ENCODE assay signal across 7 mouse cellular contexts in the genomic region with DNA sequence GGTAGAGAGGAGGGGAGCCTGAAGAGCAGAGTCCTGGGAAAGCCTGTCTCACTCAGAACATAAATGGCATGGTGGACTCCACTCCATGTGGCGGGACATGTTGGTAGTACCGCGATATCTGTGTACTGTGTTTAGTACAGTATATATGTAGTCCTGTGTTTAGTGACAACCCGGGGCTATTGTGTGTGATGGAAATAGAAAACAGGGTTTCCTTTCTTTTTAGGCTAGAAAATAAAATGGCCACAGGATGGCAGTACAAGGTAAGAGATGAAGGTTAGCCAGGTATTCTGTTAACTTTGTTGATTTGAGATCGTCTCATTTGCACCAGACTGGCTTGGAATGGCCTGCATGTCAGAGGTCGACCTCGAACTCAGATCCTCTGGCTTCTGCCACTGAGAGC.
DNase-seq lines count a peak whose midpoint lies in the region; ATAC-seq and TF ChIP-seq lines count a peak whose summit lies in the region.

No protein-coding gene starts in this region.

- peaks cover 7% of the 10 kb centered on the region; the same call in 1 of the 2 replicates for H3K4me1 ChIP-seq in hindbrain, embryonic 15.5 days (replicated peaks)
- H3K4me1 ChIP-seq in lung, embryonic 14.5 days (ENCODE audit: insufficient read depth), result no peaks in the 10 kb centered on the region

- no peaks in the 10 kb centered on the region for H3K9me3 ChIP-seq in hindbrain, embryonic 15.5 days
- no peaks in the 10 kb centered on the region for H3K9me3 ChIP-seq in lung, embryonic 14.5 days (ENCODE audit: low read depth, low read length)

- H3K36me3 ChIP-seq in hindbrain, embryonic 15.5 days, result no peaks in the 10 kb centered on the region
- H3K36me3 ChIP-seq in lung, embryonic 14.5 days (ENCODE audit: insufficient read depth), result no peaks in the 10 kb centered on the region

- peak; percentile 43 for TF ChIP-seq CTCF in lung, embryonic 14.5 days (IDR thresholded peaks at IDR 0.05; ENCODE audit: low read depth)

- no peak overlapping the region for H3K4me3 ChIP-seq in hindbrain, embryonic 15.5 days
- no peak overlapping the region for H3K4me3 ChIP-seq in lung, embryonic 14.5 days (ENCODE audit: low read depth, low read length)

- 46% methylated on average over 7 of the region's 7 CpGs for WGBS in hindbrain, embryonic 15.5 days
- WGBS in lung, embryonic 14.5 days, result 27% methylated on average over 7 of the region's 7 CpGs

- peak overlapping the region; percentile 20; the same call in 1 of the 2 replicates for H3K4me2 ChIP-seq in hindbrain, embryonic 15.5 days
- H3K4me2 ChIP-seq in lung, embryonic 14.5 days, result no peak overlapping the region

- H3K27ac ChIP-seq in hindbrain, embryonic 15.5 days (replicated peaks), result no peak overlapping the region
- no peak overlapping the region for H3K27ac ChIP-seq in lung, embryonic 14.5 days (ENCODE audit: low read depth)

- DNase-seq in ovary, postnatal 14 days (ENCODE audit: low spot score), result peak; percentile 16
- no peak for DNase-seq in ovary, postnatal 10 days (ENCODE audit: low spot score)
- peak; percentile 40 for DNase-seq in WW6 (ENCODE audit: low read depth, low spot score)
- DNase-seq in embryo, embryonic 9.5 days (ENCODE audit: extremely low spot score), result peak; percentile 39
- peak; percentile 78 for DNase-seq in lung, embryonic 14.5 days
- DNase-seq in retina, postnatal 7 days (ENCODE audit: low read depth, low spot score), result peak; percentile 25

- H3K27me3 ChIP-seq in hindbrain, embryonic 15.5 days, result no peaks in the 10 kb centered on the region
- H3K27me3 ChIP-seq in lung, embryonic 14.5 days (ENCODE audit: insufficient read depth, low read length), result peaks cover 5% of the 10 kb centered on the region; the same call in 1 of the 2 replicates

- peak; percentile 63 for ATAC-seq in hindbrain, embryonic 15.5 days (ENCODE audit: low FRiP score, low read depth)
- no peak for ATAC-seq in lung, embryonic 14.5 days (ENCODE audit: insufficient read depth)

- no peak overlapping the region for H3K9ac ChIP-seq in hindbrain, embryonic 15.5 days
- no peak overlapping the region for H3K9ac ChIP-seq in lung, embryonic 14.5 days
